Comparison of ENCODE assay signal across 20 mouse cellular contexts in genomic region chr5:101524670-101525069, GRCm38 (mm10).
DNase-seq lines count a peak whose midpoint lies in the region; ATAC-seq and TF ChIP-seq lines count a peak whose summit lies in the region.
"Had no signal": no experiment of that assay in that cellular context is flagged by ENCODE, and none has a peak within 500 bp of the region (broad histone marks: within the 10 kb centered on the region; RNA-seq: fewer than 3 reads in every experiment).

No protein-coding gene starts in this region.

- TF ChIP-seq CTCF in lung, adult 2 months (IDR thresholded peaks at IDR 0.05; ENCODE audit: insufficient read depth, low read length), result no peak

- 2% methylated on average over 4 of the region's 4 CpGs for WGBS in forebrain, embryonic 12.5 days
- 0% methylated on average over 4 of the region's 4 CpGs for WGBS in forebrain, embryonic 16.5 days
- 6% methylated on average over 4 of the region's 4 CpGs for WGBS in hindbrain, embryonic 16.5 days
- WGBS in lung, adult 2 months, result 50% methylated on average over 4 of the region's 4 CpGs

- ATAC-seq in forebrain, embryonic 12.5 days (ENCODE audit: low FRiP score), result 0 out of 2 replicates have a peak, but pooled peaks have one; percentile 17
- no peak for ATAC-seq in forebrain, embryonic 16.5 days
- 0 out of 2 replicates have a peak, but pooled peaks have one; percentile 53 for ATAC-seq in hindbrain, embryonic 16.5 days
- ATAC-seq: intestine, embryonic 15.5 days; lung, postnatal 0 days had no signal

- peak; percentile 6 for DNase-seq in left cerebral cortex, postnatal 4 days
- DNase-seq in left cerebral cortex, adult 8-10 months (ENCODE audit: low spot score in 2 of 2), result no peak
- DNase-seq in Muller cell, postnatal 12 days (ENCODE audit: inconsistent ontology term), result peak; percentile 70
- no peak for DNase-seq in frontal cortex, postnatal 14 days (ENCODE audit: low spot score in 2 of 2)
- DNase-seq in lung, adult 2 months, result no peak
- DNase-seq: adrenal gland, adult 2 months; cerebellum, adult 2 months; cerebellum, postnatal 25 days; gastrocnemius, postnatal 10 days; kidney, postnatal 4 days; right cerebral cortex, postnatal 14 days had no signal

- no peak overlapping the region for H3K4me2 ChIP-seq in forebrain, embryonic 12.5 days
- no peak overlapping the region for H3K4me2 ChIP-seq in forebrain, embryonic 16.5 days (ENCODE audit: low read length)
- H3K4me2 ChIP-seq in hindbrain, embryonic 16.5 days (ENCODE audit: low read length), result no peak overlapping the region
- H3K4me2 ChIP-seq: heart, embryonic 11.5 days; intestine, embryonic 15.5 days had no signal

- no peaks in the 10 kb centered on the region for H3K36me3 ChIP-seq in forebrain, embryonic 12.5 days (replicated peaks)
- no peaks in the 10 kb centered on the region for H3K36me3 ChIP-seq in forebrain, embryonic 16.5 days (ENCODE audit: control insufficient read depth, insufficient read depth)
- no peaks in the 10 kb centered on the region for H3K36me3 ChIP-seq in hindbrain, embryonic 16.5 days (ENCODE audit: control insufficient read depth, insufficient read depth, low read length)
- H3K36me3 ChIP-seq: intestine, embryonic 15.5 days; kidney, embryonic 15.5 days had no signal

- no peak overlapping the region for H3K27ac ChIP-seq in forebrain, embryonic 12.5 days
- H3K27ac ChIP-seq in forebrain, embryonic 16.5 days (ENCODE audit: low read length), result no peak overlapping the region
- no peak overlapping the region for H3K27ac ChIP-seq in hindbrain, embryonic 16.5 days (ENCODE audit: low read depth, low read length)
- H3K27ac ChIP-seq: intestine, embryonic 15.5 days; kidney, embryonic 15.5 days; macrophage had no signal

- peaks cover 32% of the 10 kb centered on the region for H3K4me1 ChIP-seq in forebrain, embryonic 12.5 days
- H3K4me1 ChIP-seq in forebrain, embryonic 16.5 days (replicated peaks; ENCODE audit: control insufficient read depth, insufficient read depth, low read length), result peaks cover 13% of the 10 kb centered on the region
- H3K4me1 ChIP-seq in hindbrain, embryonic 16.5 days (ENCODE audit: control insufficient read depth, insufficient read depth, low read depth, low read length), result peaks cover 4% of the 10 kb centered on the region
- H3K4me1 ChIP-seq in lung, adult 2 months (ENCODE audit: control insufficient read depth, insufficient read depth, low read length), result no peaks in the 10 kb centered on the region
- H3K4me1 ChIP-seq: intestine, embryonic 15.5 days had no signal

- no peaks in the 10 kb centered on the region for H3K9me3 ChIP-seq in forebrain, embryonic 12.5 days
- no peaks in the 10 kb centered on the region for H3K9me3 ChIP-seq in forebrain, embryonic 16.5 days (ENCODE audit: control insufficient read depth, low read length)
- no peaks in the 10 kb centered on the region for H3K9me3 ChIP-seq in hindbrain, embryonic 16.5 days (ENCODE audit: control insufficient read depth, low read length)
- H3K9me3 ChIP-seq: intestine, embryonic 15.5 days; kidney, embryonic 15.5 days had no signal

- peaks cover 96% of the 10 kb centered on the region for H3K27me3 ChIP-seq in forebrain, embryonic 12.5 days
- peaks cover 91% of the 10 kb centered on the region for H3K27me3 ChIP-seq in forebrain, embryonic 16.5 days (replicated peaks; ENCODE audit: control insufficient read depth, insufficient read depth, low read length)
- peaks cover 69% of the 10 kb centered on the region for H3K27me3 ChIP-seq in hindbrain, embryonic 16.5 days (replicated peaks; ENCODE audit: control insufficient read depth, insufficient read depth, low read length)
- H3K27me3 ChIP-seq: intestine, embryonic 15.5 days had no signal

- H3K9ac ChIP-seq in forebrain, embryonic 12.5 days, result no peak overlapping the region
- no peak overlapping the region for H3K9ac ChIP-seq in forebrain, embryonic 16.5 days (replicated peaks; ENCODE audit: low read depth, low read length)
- no peak overlapping the region for H3K9ac ChIP-seq in hindbrain, embryonic 16.5 days (ENCODE audit: low read depth, low read length)
- H3K9ac ChIP-seq: intestine, embryonic 15.5 days; kidney, embryonic 15.5 days had no signal

- TF ChIP-seq POLR2A in lung, adult 2 months (IDR thresholded peaks at IDR 0.05; ENCODE audit: borderline replicate concordance, extremely low read depth, low read depth, low read length), result no peak

- intact Hi-C loops in left cerebral cortex, postnatal 4 days (cut with DNase I), result no loop called here

- no peak overlapping the region for H3K4me3 ChIP-seq in forebrain, embryonic 12.5 days (replicated peaks)
- no peak overlapping the region for H3K4me3 ChIP-seq in forebrain, embryonic 16.5 days (replicated peaks; ENCODE audit: low read length)
- H3K4me3 ChIP-seq in hindbrain, embryonic 16.5 days (ENCODE audit: low read length), result no peak overlapping the region
- no peak overlapping the region for H3K4me3 ChIP-seq in lung, adult 2 months (replicated peaks; ENCODE audit: extremely low read depth, low read depth, low read length)
- H3K4me3 ChIP-seq: intestine, embryonic 15.5 days; kidney, embryonic 15.5 days; myocyte had no signal

Comparison
In these comparisons a context has a peak if more than half of its experiments do, and no peak if none do; other contexts are left out.
1. DNase-seq: peak in left cerebral cortex, postnatal 4 days (single experiment) and Muller cell, postnatal 12 days (single experiment); none in left cerebral cortex, adult 8-10 months (0 of 2), frontal cortex, postnatal 14 days (0 of 2) and lung, adult 2 months (single experiment).